Mouse (Mus musculus) ES-Bruce4 (cell line): Measurements from ENCODE around the gene Irf2bp2. TPM values are rescaled to one million over a fixed set of nuclear protein-coding genes. Genes with fewer than 3 reads are reported as not detected.

ENCODE experiments used
- H3K27ac ChIP-seq: 2 replicates; pipeline ENCODE4 v1.5.1; 2012; ENCODE audit warnings: low read length, inconsistent platforms; ENCODE audit not compliant: insufficient read depth
- H3K27me3 ChIP-seq: 2 replicates; pipeline ENCODE4 v1.6.1; 2012; ENCODE audit warnings: mild to moderate bottlenecking, low read length, inconsistent platforms; ENCODE audit not compliant: control insufficient read depth, poor library complexity, insufficient read depth, severe bottlenecking
- H3K36me3 ChIP-seq: 2 replicates; pipeline ENCODE4 v1.6.1; 2012; ENCODE audit warnings: inconsistent platforms, mild to moderate bottlenecking, low read length, moderate library complexity; ENCODE audit not compliant: control insufficient read depth, poor library complexity, insufficient read depth, severe bottlenecking
- H3K4me1 ChIP-seq: one replicate; pipeline ENCODE4 v1.8.1; 2011; ENCODE audit warnings: low read length; ENCODE audit not compliant: control insufficient read depth, insufficient read depth
- H3K4me3 ChIP-seq: 2 replicates; pipeline ENCODE4 v1.5.1; 2011; ENCODE audit warnings: low read depth, mild to moderate bottlenecking, low read length
- H3K9ac ChIP-seq: 2 replicates; pipeline ENCODE4 v1.6.1; 2012; ENCODE audit warnings: low read depth, mild to moderate bottlenecking, inconsistent platforms; ENCODE audit not compliant: poor library complexity, severe bottlenecking
- H3K9me3 ChIP-seq: replicated peaks from 2 replicates; pipeline ENCODE4 v1.6.1; 2012; ENCODE audit warnings: mild to moderate bottlenecking, low read length, inconsistent platforms; ENCODE audit not compliant: control insufficient read depth, poor library complexity, insufficient read depth, severe bottlenecking
- CTCF ChIP-seq: IDR thresholded peaks from one replicate; pipeline ENCODE4 v1.8.1; 2011; ENCODE audit warnings: low read depth, low read length
- EP300 ChIP-seq: IDR thresholded peaks from 2 replicates; pipeline ENCODE4 v1.6.1; 2011; ENCODE audit warnings: low read depth, low read length; ENCODE audit not compliant: insufficient read depth
- POLR2A ChIP-seq: IDR thresholded peaks from one replicate; pipeline ENCODE4 v1.8.1; 2011; ENCODE audit warnings: low read length; ENCODE audit not compliant: insufficient read depth
- polyA plus RNA-seq: library from polyadenylated mRNA; stranded (reverse); fragments of >200 nt; gene quantifications from 2 replicates; pipeline ENCODE4 v1.2.4, GENCODE M21; 2011; ENCODE audit warnings: low read depth; ENCODE audit not compliant: missing spikeins, insufficient read depth, insufficient read length

Irf2bp2 gene
- polyA plus RNA-seq, 1 experiment, result 39.6 TPM

GRCm38 (mm10) chr8:126628616-126629015 lies 34.8 kb upstream of the Irf2bp2 start:
- H3K27me3 ChIP-seq, result no peaks in the 10 kb centered on the region
- H3K36me3 ChIP-seq, result no peaks in the 10 kb centered on the region
- no peaks in the 10 kb centered on the region for H3K4me1 ChIP-seq
- no peak for TF ChIP-seq POLR2A
- H3K4me3 ChIP-seq, result no peak overlapping the region
- no peak overlapping the region for H3K27ac ChIP-seq
- no peak overlapping the region for H3K9ac ChIP-seq
- H3K9me3 ChIP-seq, result peaks cover 13% of the 10 kb centered on the region

- no peak for TF ChIP-seq POLR2A
- no peak for TF ChIP-seq CTCF
- TF ChIP-seq EP300, result no peak
- no peaks in the 10 kb centered on the region for H3K4me1 ChIP-seq
- H3K9me3 ChIP-seq, result peaks cover 9% of the 10 kb centered on the region
- H3K4me3 ChIP-seq, result no peak overlapping the region
- no peak overlapping the region for H3K9ac ChIP-seq
- no peaks in the 10 kb centered on the region for H3K36me3 ChIP-seq
- H3K27ac ChIP-seq, result no peak overlapping the region
- H3K27me3 ChIP-seq, result no peaks in the 10 kb centered on the region
Measured at GRCm38 (mm10) chr8:126626415-126626814, 32.6 kb upstream of the Irf2bp2 start.

- Histone ChIP-seq H3K9me3 (no peaks in the 10 kb centered on the region), H3K4me1 (peaks cover 1% of the 10 kb centered on the region), H3K9ac (no peak overlapping the region)
Measured at GRCm38 (mm10) chr8:126622111-126622795, 28.5 kb upstream of the Irf2bp2 start.

GRCm38 (mm10) chr8:126620721-126621120 lies 26.9 kb upstream of the Irf2bp2 start:
- no peak overlapping the region for H3K4me3 ChIP-seq
- no peaks in the 10 kb centered on the region for H3K9me3 ChIP-seq
- H3K27ac ChIP-seq, result no peak overlapping the region
- peaks cover 1% of the 10 kb centered on the region for H3K4me1 ChIP-seq
- H3K9ac ChIP-seq, result no peak overlapping the region
- no peaks in the 10 kb centered on the region for H3K27me3 ChIP-seq
- TF ChIP-seq POLR2A (no peak), CTCF (no peak), EP300 (no peak)
- H3K36me3 ChIP-seq, result no peaks in the 10 kb centered on the region

More at GRCm38 (mm10) chr8:126622111-126622795, 28.5 kb upstream of the Irf2bp2 start:
- Histone ChIP-seq H3K27me3 (no peaks in the 10 kb centered on the region), H3K4me3 (no peak overlapping the region), H3K27ac (no peak overlapping the region), H3K36me3 (no peaks in the 10 kb centered on the region)
- TF ChIP-seq CTCF (no peak), EP300 (no peak), POLR2A (no peak)

GRCm38 (mm10) chr8:126619487-126619886 lies 25.7 kb upstream of the Irf2bp2 start:
- Histone ChIP-seq H3K36me3 (no peaks in the 10 kb centered on the region), H3K4me1 (peaks cover 1% of the 10 kb centered on the region), H3K4me3 (no peak overlapping the region), H3K9me3 (no peaks in the 10 kb centered on the region), H3K9ac (no peak overlapping the region), H3K27me3 (no peaks in the 10 kb centered on the region), H3K27ac (no peak overlapping the region)
- TF ChIP-seq EP300 (no peak), CTCF (no peak), POLR2A (no peak)

GRCm38 (mm10) chr8:126617665-126618064 lies 23.9 kb upstream of the Irf2bp2 start:
- Histone ChIP-seq H3K27ac (no peak overlapping the region), H3K27me3 (no peaks in the 10 kb centered on the region), H3K9ac (no peak overlapping the region), H3K9me3 (no peaks in the 10 kb centered on the region), H3K4me1 (peaks cover 1% of the 10 kb centered on the region), H3K4me3 (no peak overlapping the region), H3K36me3 (no peaks in the 10 kb centered on the region)
- TF ChIP-seq POLR2A, result no peak
- no peak for TF ChIP-seq EP300
- TF ChIP-seq CTCF, result no peak
